Comparison of ENCODE assay signal across 8 mouse cellular contexts in the genomic region with DNA sequence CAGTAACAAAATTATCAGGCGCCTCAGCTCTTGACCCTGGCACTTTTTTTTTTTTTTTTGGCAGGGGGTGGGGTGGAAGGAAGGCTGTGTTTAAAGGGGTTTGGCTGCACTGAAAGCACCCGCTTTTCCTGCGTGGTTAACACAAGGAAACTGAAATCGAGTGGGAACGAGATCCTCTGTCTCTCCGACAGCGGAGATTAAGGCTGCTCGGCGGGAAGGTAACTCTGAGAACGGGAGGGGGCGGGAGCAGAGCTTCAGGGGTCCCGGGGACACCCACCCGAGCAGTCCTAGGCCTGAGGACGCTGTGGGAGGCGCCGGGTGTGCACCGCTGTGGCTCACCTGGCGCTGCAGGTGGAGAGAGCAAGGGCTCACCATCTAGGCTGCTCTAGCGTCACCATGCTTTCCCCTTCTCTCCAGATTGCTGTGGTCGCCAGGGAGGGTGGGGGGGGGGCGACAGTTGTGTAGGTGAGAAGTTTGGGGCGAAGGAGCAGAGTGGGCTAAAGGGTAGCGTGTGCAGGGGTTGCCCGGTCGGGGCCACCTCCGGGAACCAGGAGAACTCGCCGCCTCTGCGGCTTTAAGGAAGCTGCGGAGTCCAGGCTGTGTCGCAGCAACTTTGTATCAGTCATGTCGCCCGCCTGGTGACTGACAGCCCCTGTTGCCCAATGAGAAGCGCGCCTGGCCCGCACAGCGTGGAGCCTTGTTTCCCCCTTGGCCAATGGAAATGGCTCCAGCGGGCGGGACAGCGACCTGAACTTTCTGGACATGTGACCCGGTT. TPM values are rescaled to one million over a fixed set of nuclear protein-coding genes. Genes with fewer than 3 reads are reported as not detected.
A peak's percentile ranks its signal among the peaks of the same experiment; 100 is the strongest.
DNase-seq lines count a peak whose midpoint lies in the region; ATAC-seq and TF ChIP-seq lines count a peak whose summit lies in the region.

No protein-coding gene starts in this region.

- no peaks in the 10 kb centered on the region; the same call in 1 of the 2 replicates for H3K4me1 ChIP-seq in lung, embryonic 14.5 days (ENCODE audit: insufficient read depth)

- no peaks in the 10 kb centered on the region for H3K9me3 ChIP-seq in lung, embryonic 14.5 days (ENCODE audit: low read depth, low read length)

- H3K9ac ChIP-seq in lung, embryonic 14.5 days = peak overlapping the region; percentile 42; the same call in 1 of the 2 replicates

- no peaks in the 10 kb centered on the region for H3K36me3 ChIP-seq in lung, embryonic 14.5 days (ENCODE audit: insufficient read depth)

- H3K27me3 ChIP-seq in lung, embryonic 14.5 days (ENCODE audit: insufficient read depth, low read length) = peaks cover 45% of the 10 kb centered on the region

- TF ChIP-seq CTCF in lung, embryonic 14.5 days (IDR thresholded peaks at IDR 0.05; ENCODE audit: low read depth) = no peak

- H3K27ac ChIP-seq in lung, embryonic 14.5 days (ENCODE audit: low read depth) = no peak overlapping the region

- WGBS in lung, embryonic 14.5 days = under 1% methylated on average over 41 of the region's 41 CpGs

- DNase-seq in MEL-GATA-1-ER (ENCODE audit: extremely low read depth, low read depth) = peak; percentile 93
- peak; percentile 97 for DNase-seq in cerebellum, adult 8-10 months
- DNase-seq in layer of hippocampus, adult 8-10 months (ENCODE audit: low spot score in 2 of 2) = peak; percentile 97 to 98
- DNase-seq in lung, embryonic 14.5 days = peak; percentile 97
- DNase-seq in testis, postnatal 14 days (ENCODE audit: low spot score) = peak; percentile 95

- peak overlapping the region; percentile 79 for H3K4me2 ChIP-seq in lung, embryonic 14.5 days

- H3K4me3 ChIP-seq in lung, embryonic 14.5 days (ENCODE audit: low read depth, low read length) = peak overlapping the region; percentile 61

- peak; percentile 84 for ATAC-seq in frontal cortex, adult (ENCODE audit: low TSS enrichment)
- peak; percentile 91 to 94 for ATAC-seq in hematopoietic stem cell, adult 5-6 weeks (replicated peaks in 1 of 2; ENCODE audit: insufficient read depth in 1 of 2, low FRiP score in 2 of 2, low TSS enrichment in 1 of 2, low read depth in 1 of 2, poor library complexity in 2 of 2, severe bottlenecking in 2 of 2)
- peak; percentile 99 for ATAC-seq in lung, embryonic 14.5 days (ENCODE audit: insufficient read depth)
- ATAC-seq in neutrophil, adult 5-6 weeks (ENCODE audit: extremely low read depth, insufficient number of reproducible peaks, low FRiP score, poor library complexity, severe bottlenecking) = peak; percentile 88

RNA-seq across cellular contexts. Expression of gene Nr3c2, which starts 2.4 kb away (rescaled TPM):
- total RNA-seq in hematopoietic stem cell, adult 5-6 weeks (2017) = 2.5 and 6.6 TPM in 2 replicates
- 100 to 1,000 TPM; 144 to 159 (median 150) TPM for total RNA-seq in layer of hippocampus, adult 8-10 months (2022)
- 3.8 and 4.1 TPM in 2 replicates for polyA plus RNA-seq in lung, embryonic 14.5 days (2014; fragmentation: Nextera tagmentation; extraction: Ambion mirVana)
- 3.4 and 4.4 TPM in 2 replicates for total RNA-seq in neutrophil, adult 5-6 weeks (2017)

Comparison
In these comparisons a context has a peak if more than half of its experiments do, and no peak if none do; other contexts are left out.
1. RNA of gene Nr3c2, which starts 2.4 kb away (total RNA-seq): 144 to 159 TPM in layer of hippocampus, adult 8-10 months; 3.4 to 4.4 TPM in neutrophil, adult 5-6 weeks and 2.5 to 6.6 TPM in hematopoietic stem cell, adult 5-6 weeks; every median in the first group is over 10 times any median in the second.
2. Peak in every context shown above with its lines, with median percentiles within 50 percentile points of each other: DNase-seq and ATAC-seq.